Mouse (Mus musculus) kidney, postnatal 25 days (tissue): ENCODE measurements at regions not wholly inside any gene's neighbourhood (a gene's known extent, or its start where the extent isn't known, plus 50 kb on each side); places are given as distances from the start of the nearest gene placed in this dataset.
A peak's percentile ranks its signal among the peaks of the same experiment; 100 is the strongest.
"Not testable (repeated sequence)": the region's sequence is repeated elsewhere in the genome, so short reads cannot be mapped to it uniquely, and the experiment has no call there.

Experiments used
- DNase-seq, 2 experiments: peaks; one replicate each; pipeline ENCODE4 v3.0.0; 2021; ENCODE audit warnings: mixed read lengths in 2 of 2

- DNase-seq: no peak
Measured at GRCm38 (mm10) chr10:120726369-120726768, 172.5 kb downstream of the Msrb3 start.

GRCm38 (mm10) chr10:120721956-120722532 lies 176.9 kb downstream of the Msrb3 start:
- DNase-seq: no peak

- no peak for DNase-seq
Measured at GRCm38 (mm10) chr10:120720981-120721380, 177.9 kb downstream of the Msrb3 start.

- DNase-seq: no peak
Measured at GRCm38 (mm10) chr10:120720061-120720460, 178.8 kb downstream of the Msrb3 start.

GRCm38 (mm10) chr10:120717159-120717567 lies 181.7 kb downstream of the Msrb3 start:
- peak; percentile 30 to 51 for DNase-seq

GRCm38 (mm10) chr10:120716391-120716790 lies 182.5 kb downstream of the Msrb3 start:
- no peak for DNase-seq

- DNase-seq: no peak
Measured at GRCm38 (mm10) chr10:120707771-120708750, 190.8 kb downstream of the Msrb3 start.

- no peak for DNase-seq
Measured at GRCm38 (mm10) chr10:120706684-120707290, 192.1 kb downstream of the Msrb3 start.

- DNase-seq: peak; percentile 77 to 88
Measured at GRCm38 (mm10) chr10:120701833-120702232, 197.1 kb downstream of the Msrb3 start.

- DNase-seq: no peak
Measured at GRCm38 (mm10) chr10:120697275-120697856, 201.5 kb downstream of the Msrb3 start.

- no peak for DNase-seq
Measured at GRCm38 (mm10) chr10:120696481-120696880, 202.4 kb downstream of the Msrb3 start.

- DNase-seq: peak in 1 of 2 experiments; percentile 39
Measured at GRCm38 (mm10) chr10:120694472-120694871, 204.4 kb downstream of the Msrb3 start.

GRCm38 (mm10) chr10:120691451-120691850 lies 207.4 kb downstream of the Msrb3 start:
- peak; percentile 57 to 80 for DNase-seq

GRCm38 (mm10) chr10:120686123-120686522 lies 209.9 kb upstream of the Hmga2 start:
- DNase-seq: peak in 1 of 2 experiments; percentile 3

- DNase-seq: no peak
Measured at GRCm38 (mm10) chr10:120682021-120682420, 205.8 kb upstream of the Hmga2 start.

GRCm38 (mm10) chr10:120679982-120680381 lies 203.7 kb upstream of the Hmga2 start:
- no peak for DNase-seq

GRCm38 (mm10) chr10:120678277-120678676 lies 202.0 kb upstream of the Hmga2 start:
- no peak for DNase-seq

GRCm38 (mm10) chr10:120675369-120675768 lies 199.1 kb upstream of the Hmga2 start:
- no peak for DNase-seq

GRCm38 (mm10) chr10:120674321-120675045 lies 198.2 kb upstream of the Hmga2 start:
- no peak for DNase-seq

GRCm38 (mm10) chr10:120667678-120668031 lies 191.4 kb upstream of the Hmga2 start:
- DNase-seq: not testable (repeated sequence)

- DNase-seq: peak; percentile 63 to 73
Measured at GRCm38 (mm10) chr10:120666985-120667677, 190.9 kb upstream of the Hmga2 start.
